Mouse (Mus musculus): Measurements from ENCODE around the gene Prkra. TPM values are rescaled to one million over a fixed set of nuclear protein-coding genes. Genes with fewer than 3 reads are reported as not detected.

Prkra gene
- total and polyA plus RNA-seq, 3 experiments = 9.6 to 12.4 (median 12.1) TPM

DNA sequence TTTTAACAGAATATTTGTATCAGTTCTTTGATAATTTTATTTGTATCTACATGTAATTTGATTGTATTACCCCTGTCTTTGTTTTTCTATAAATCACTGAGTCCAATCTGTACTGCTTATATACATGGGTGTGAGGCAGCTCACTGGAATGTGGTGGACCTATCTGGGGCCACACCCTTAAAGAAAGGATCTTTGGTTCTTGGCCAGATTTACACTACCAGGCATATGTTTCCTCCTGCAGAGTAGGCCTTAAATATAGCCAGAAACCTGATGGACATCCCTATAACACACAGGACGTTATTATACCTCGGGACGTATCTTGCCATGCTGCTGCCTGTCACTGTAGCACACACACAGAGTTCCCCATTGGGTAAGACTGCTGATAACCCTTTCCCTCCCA lies 35.8 kb downstream of the Prkra start:
- Histone ChIP-seq H3K4me3 (no peak overlapping the region), H3K79me2 (replicated peaks; ENCODE audit: control insufficient read depth, insufficient read depth, low read length) (no peaks in the 10 kb centered on the region), H3K27me3 (ENCODE audit: control insufficient read depth, insufficient read depth, low read length) (no peaks in the 10 kb centered on the region), H3K9ac (ENCODE audit: low read depth, low read length) (no peak overlapping the region), H3K27ac (no peak overlapping the region), H3K4me1 (ENCODE audit: control insufficient read depth, insufficient read depth, low read length) (no peaks in the 10 kb centered on the region), H3K36me3 (ENCODE audit: control insufficient read depth, insufficient read depth, low read length) (no peaks in the 10 kb centered on the region)
- no peak for DNase-seq
- 81% methylated on average over 3 of the region's 3 CpGs for WGBS
- intact Hi-C loops (cut with DNase I) = no loop called here
- TF ChIP-seq EP300 (IDR thresholded peaks at IDR 0.05; ENCODE audit: insufficient read depth, low read depth, low read length) (no peak), POLR2A (IDR thresholded peaks at IDR 0.05; ENCODE audit: insufficient read depth, low read depth, low read length) (no peak), CTCF (IDR thresholded peaks at IDR 0.05) (no peak)

DNA sequence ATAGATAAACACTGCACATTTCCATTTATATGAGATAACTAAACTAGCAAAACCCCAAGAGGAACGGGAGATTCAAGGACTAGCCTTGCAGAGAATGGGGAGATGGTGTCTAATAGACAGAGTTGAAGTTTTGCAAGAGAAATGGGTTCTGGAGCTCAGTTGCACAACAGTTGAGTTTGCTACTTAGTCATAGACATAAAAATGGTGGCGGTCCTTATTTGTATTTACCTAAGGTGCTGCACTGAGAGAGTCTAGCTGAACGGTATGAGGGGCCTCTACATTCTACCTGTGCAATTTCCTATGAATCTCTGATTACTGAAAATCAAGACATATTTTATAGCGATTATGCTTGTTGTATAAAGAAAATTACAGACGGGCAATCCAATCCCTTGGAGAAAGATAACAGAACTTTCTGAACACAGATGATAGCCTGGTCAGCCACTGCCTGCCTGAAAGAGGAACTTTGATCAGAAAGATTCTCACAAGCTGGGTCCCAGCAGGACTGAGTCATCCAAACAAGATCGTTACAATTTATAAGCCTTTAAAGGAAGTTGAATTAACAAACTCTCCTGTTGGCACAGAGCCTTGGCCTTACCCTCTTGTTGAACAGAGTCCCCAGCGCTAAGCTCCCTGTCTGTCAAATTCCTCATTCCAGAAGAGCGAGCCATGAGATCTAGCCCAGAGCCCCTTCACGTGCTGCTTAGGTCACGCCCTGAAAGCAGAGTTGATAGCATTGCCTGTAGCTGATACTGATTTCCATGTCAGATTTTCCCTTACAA lies 37.3 kb downstream of the Prkra start:
- H3K36me3 ChIP-seq (ENCODE audit: control insufficient read depth, insufficient read depth, low read length) = no peaks in the 10 kb centered on the region
- no peak overlapping the region for H3K9ac ChIP-seq (ENCODE audit: low read depth, low read length)
- TF ChIP-seq POLR2A (IDR thresholded peaks at IDR 0.05; ENCODE audit: insufficient read depth, low read depth, low read length) (no peak), EP300 (IDR thresholded peaks at IDR 0.05; ENCODE audit: insufficient read depth, low read depth, low read length) (no peak), CTCF (IDR thresholded peaks at IDR 0.05) (no peak)
- no peak overlapping the region for H3K27ac ChIP-seq
- WGBS = 55% methylated on average over 10 of the region's 10 CpGs
- no peaks in the 10 kb centered on the region for H3K4me1 ChIP-seq (ENCODE audit: control insufficient read depth, insufficient read depth, low read length)
- DNase-seq = peak in 1 of 2 experiments; percentile 6
- H3K4me3 ChIP-seq = no peak overlapping the region
- no peaks in the 10 kb centered on the region for H3K79me2 ChIP-seq (replicated peaks; ENCODE audit: control insufficient read depth, insufficient read depth, low read length)
- H3K27me3 ChIP-seq (ENCODE audit: control insufficient read depth, insufficient read depth, low read length) = no peaks in the 10 kb centered on the region
- intact Hi-C loops (cut with DNase I) = no loop called here

DNA sequence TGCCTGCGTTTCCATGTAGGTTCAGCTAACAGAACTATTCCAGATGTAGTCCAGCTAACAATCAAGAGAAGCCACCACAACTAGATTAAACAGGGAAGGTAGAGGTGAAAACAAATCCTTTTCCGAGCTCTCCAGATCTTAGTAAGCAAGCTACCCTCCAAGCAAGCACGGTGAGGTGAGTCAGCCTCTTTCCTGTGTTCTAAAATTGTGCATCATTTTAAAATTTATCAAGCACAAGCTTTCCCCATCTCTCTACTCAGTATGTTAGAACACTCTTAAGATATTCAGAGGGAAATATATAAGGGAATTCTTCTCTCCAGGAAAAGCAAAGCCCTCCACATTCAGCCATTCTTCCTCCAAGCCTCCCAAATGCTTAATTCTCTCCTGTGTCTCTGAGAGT lies 41.1 kb downstream of the Prkra start:
- intact Hi-C loops (cut with DNase I) = no loop called here
- DNase-seq = no peak
- Histone ChIP-seq H3K36me3 (ENCODE audit: control insufficient read depth, insufficient read depth, low read length) (no peaks in the 10 kb centered on the region), H3K27ac (no peak overlapping the region), H3K9ac (ENCODE audit: low read depth, low read length) (no peak overlapping the region), H3K4me3 (no peak overlapping the region), H3K4me1 (ENCODE audit: control insufficient read depth, insufficient read depth, low read length) (no peaks in the 10 kb centered on the region), H3K79me2 (replicated peaks; ENCODE audit: control insufficient read depth, insufficient read depth, low read length) (no peaks in the 10 kb centered on the region), H3K27me3 (ENCODE audit: control insufficient read depth, insufficient read depth, low read length) (no peaks in the 10 kb centered on the region)
- no peak for TF ChIP-seq CTCF (IDR thresholded peaks at IDR 0.05)
- no peak for TF ChIP-seq POLR2A (IDR thresholded peaks at IDR 0.05; ENCODE audit: insufficient read depth, low read depth, low read length)
- no peak for TF ChIP-seq EP300 (IDR thresholded peaks at IDR 0.05; ENCODE audit: insufficient read depth, low read depth, low read length)
- WGBS = 76% methylated on average over 3 of the region's 3 CpGs

DNA sequence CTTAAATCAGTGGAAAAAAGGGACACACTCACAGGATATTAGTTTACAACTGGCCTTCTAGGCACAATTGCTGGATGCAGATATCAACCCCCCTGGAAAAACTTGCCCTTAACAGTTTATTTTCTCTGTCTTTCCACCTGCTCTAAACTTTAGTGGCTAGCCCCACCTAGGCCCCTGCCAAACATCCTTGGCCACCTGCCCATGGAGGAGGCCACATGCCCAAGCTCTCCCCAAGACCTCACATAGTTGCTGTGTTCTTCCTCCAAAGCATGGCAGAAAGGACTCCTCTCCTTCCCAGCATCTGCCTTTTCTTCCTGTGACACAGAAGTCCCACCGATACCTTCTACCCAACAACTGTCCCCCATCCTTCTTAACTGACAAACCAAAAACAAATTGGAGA lies 45.6 kb downstream of the Prkra start:
- 97% methylated on average over 1 of the region's 1 CpGs for WGBS
- intact Hi-C loops (cut with DNase I) = no loop called here
- Histone ChIP-seq H3K27me3 (ENCODE audit: control insufficient read depth, insufficient read depth, low read length) (no peaks in the 10 kb centered on the region), H3K9ac (ENCODE audit: low read depth, low read length) (no peak overlapping the region), H3K27ac (no peak overlapping the region), H3K36me3 (ENCODE audit: control insufficient read depth, insufficient read depth, low read length) (no peaks in the 10 kb centered on the region), H3K79me2 (replicated peaks; ENCODE audit: control insufficient read depth, insufficient read depth, low read length) (no peaks in the 10 kb centered on the region), H3K4me3 (no peak overlapping the region), H3K4me1 (ENCODE audit: control insufficient read depth, insufficient read depth, low read length) (no peaks in the 10 kb centered on the region)
- no peak for DNase-seq
- no peak for TF ChIP-seq EP300 (IDR thresholded peaks at IDR 0.05; ENCODE audit: insufficient read depth, low read depth, low read length)
- TF ChIP-seq CTCF (IDR thresholded peaks at IDR 0.05) = no peak
- no peak for TF ChIP-seq POLR2A (IDR thresholded peaks at IDR 0.05; ENCODE audit: insufficient read depth, low read depth, low read length)

DNA sequence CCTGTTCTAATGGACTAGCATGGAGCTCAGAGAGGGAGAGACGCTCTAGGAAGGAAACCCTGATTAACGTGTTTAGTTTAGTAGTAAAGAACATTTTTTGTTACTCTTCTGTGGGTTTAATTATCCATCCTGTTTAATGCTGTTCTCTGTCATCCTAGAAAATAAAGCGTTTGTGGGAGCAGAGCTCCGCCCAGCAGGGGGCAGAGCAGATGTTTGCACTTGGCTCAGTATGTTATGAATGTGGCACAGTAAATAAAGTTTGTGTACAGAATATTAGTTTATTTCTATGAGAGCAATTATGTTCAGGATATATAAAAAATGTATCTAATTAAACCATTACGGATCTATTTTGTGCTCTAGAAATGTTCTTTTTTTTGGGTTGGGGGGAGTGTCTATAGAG lies 48.6 kb downstream of the Prkra start:
- H3K27me3 ChIP-seq (ENCODE audit: control insufficient read depth, insufficient read depth, low read length) = no peaks in the 10 kb centered on the region
- H3K79me2 ChIP-seq (replicated peaks; ENCODE audit: control insufficient read depth, insufficient read depth, low read length) = no peaks in the 10 kb centered on the region
- DNase-seq = no peak

DNA sequence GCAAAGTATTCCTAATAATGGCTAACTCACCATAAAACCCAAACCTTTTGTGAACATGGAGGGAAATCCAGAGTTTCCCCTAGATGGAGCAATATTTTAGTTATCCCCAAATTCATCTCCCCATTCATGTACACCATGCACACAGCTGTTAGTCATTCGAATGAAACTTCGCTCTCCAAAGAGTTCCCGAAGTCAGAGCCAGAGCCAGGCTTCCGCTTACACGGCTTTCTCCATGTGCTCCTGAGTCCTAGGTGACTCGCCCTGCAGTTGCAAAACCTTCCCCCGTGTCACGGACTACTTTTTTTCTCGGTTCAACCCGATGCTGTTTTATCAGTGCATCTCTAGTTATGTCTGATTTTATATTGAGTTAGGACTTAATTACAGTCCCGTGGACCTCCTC lies 50.3 kb downstream of the Prkra start:
- no peak for DNase-seq
- H3K4me3 ChIP-seq = no peak overlapping the region
- no peaks in the 10 kb centered on the region for H3K27me3 ChIP-seq (ENCODE audit: control insufficient read depth, insufficient read depth, low read length)
- TF ChIP-seq POLR2A (IDR thresholded peaks at IDR 0.05; ENCODE audit: insufficient read depth, low read depth, low read length) (no peak), CTCF (IDR thresholded peaks at IDR 0.05) (no peak), EP300 (IDR thresholded peaks at IDR 0.05; ENCODE audit: insufficient read depth, low read depth, low read length) (no peak)
- intact Hi-C loops (cut with DNase I) = no loop called here
- H3K9ac ChIP-seq (ENCODE audit: low read depth, low read length) = no peak overlapping the region
- no peaks in the 10 kb centered on the region for H3K4me1 ChIP-seq (ENCODE audit: control insufficient read depth, insufficient read depth, low read length)
- 86% methylated on average over 11 of the region's 11 CpGs for WGBS
- H3K36me3 ChIP-seq (ENCODE audit: control insufficient read depth, insufficient read depth, low read length) = no peaks in the 10 kb centered on the region
- H3K27ac ChIP-seq = no peak overlapping the region
- H3K79me2 ChIP-seq (replicated peaks; ENCODE audit: control insufficient read depth, insufficient read depth, low read length) = no peaks in the 10 kb centered on the region

More for the DNA sequence above, 48.6 kb downstream of the Prkra start:
- intact Hi-C loops (cut with DNase I) = no loop called here
- no peak overlapping the region for H3K27ac ChIP-seq
- 71% methylated on average over 5 of the region's 5 CpGs for whole genome bisulfite sequencing
- no peaks in the 10 kb centered on the region for H3K4me1 ChIP-seq (ENCODE audit: control insufficient read depth, insufficient read depth, low read length)
- TF ChIP-seq CTCF (IDR thresholded peaks at IDR 0.05) (peak; percentile 54), POLR2A (IDR thresholded peaks at IDR 0.05; ENCODE audit: insufficient read depth, low read depth, low read length) (no peak)
- H3K36me3 ChIP-seq (ENCODE audit: control insufficient read depth, insufficient read depth, low read length) = no peaks in the 10 kb centered on the region
- no peak overlapping the region for H3K9ac ChIP-seq (ENCODE audit: low read depth, low read length)
- H3K4me3 ChIP-seq = no peak overlapping the region

Measured in heart, adult 2 months (tissue).